Mouse (Mus musculus) testis, adult 2 months (tissue): ENCODE data around the gene Ndufab1. TPM values are rescaled to one million over a fixed set of nuclear protein-coding genes. Genes with fewer than 3 reads are reported as not detected.

Experiments
- H3K27ac ChIP-seq: fragments of 200-500 bp; 2 replicates; pipeline ENCODE4 v1.5.1; 2012; ENCODE audit warnings: low read depth, low read length; ENCODE audit not compliant: control insufficient read depth, insufficient read depth
- H3K27me3 ChIP-seq: fragments of 200-500 bp; 2 replicates; pipeline ENCODE4 v1.6.1; 2012; ENCODE audit warnings: mild to moderate bottlenecking, low read length, moderate library complexity; ENCODE audit not compliant: control insufficient read depth, insufficient read depth
- H3K36me3 ChIP-seq: fragments of 200-500 bp; 2 replicates; pipeline ENCODE4 v1.6.1; 2012; ENCODE audit warnings: mild to moderate bottlenecking, low read length; ENCODE audit not compliant: control insufficient read depth, insufficient read depth
- H3K4me1 ChIP-seq: fragments of 200-500 bp; 2 replicates; pipeline ENCODE4 v1.6.1; 2012; ENCODE audit warnings: low read length; ENCODE audit not compliant: control insufficient read depth, insufficient read depth
- H3K4me3 ChIP-seq: fragments of 200-500 bp; 2 replicates; pipeline ENCODE4 v1.5.1; 2012; ENCODE audit warnings: low read depth, mild to moderate bottlenecking, low read length, moderate library complexity, mixed read lengths; ENCODE audit not compliant: control insufficient read depth
- CTCF ChIP-seq: fragments of 200-500 bp; IDR thresholded peaks from 2 replicates; pipeline ENCODE4 v1.5.1; 2012; ENCODE audit warnings: low read depth, mild to moderate bottlenecking, inconsistent platforms, low read length, moderate library complexity; ENCODE audit not compliant: control insufficient read depth, insufficient read depth, insufficient replicate concordance
- POLR2A ChIP-seq: fragments of 200-500 bp; IDR thresholded peaks from 2 replicates; pipeline ENCODE4 v1.6.1; 2012; ENCODE audit warnings: low read depth, mild to moderate bottlenecking, inconsistent platforms, low read length, moderate library complexity; ENCODE audit not compliant: control insufficient read depth
- polyA plus RNA-seq: library from polyadenylated mRNA; depleted of rRNA; stranded (reverse); fragments of >200 nt; gene quantifications from 2 replicates; pipeline ENCODE4 v1.2.3, GENCODE M21; 2012

Ndufab1 gene
- polyA plus RNA-seq, 1 experiment: 55.4 TPM

DNA sequence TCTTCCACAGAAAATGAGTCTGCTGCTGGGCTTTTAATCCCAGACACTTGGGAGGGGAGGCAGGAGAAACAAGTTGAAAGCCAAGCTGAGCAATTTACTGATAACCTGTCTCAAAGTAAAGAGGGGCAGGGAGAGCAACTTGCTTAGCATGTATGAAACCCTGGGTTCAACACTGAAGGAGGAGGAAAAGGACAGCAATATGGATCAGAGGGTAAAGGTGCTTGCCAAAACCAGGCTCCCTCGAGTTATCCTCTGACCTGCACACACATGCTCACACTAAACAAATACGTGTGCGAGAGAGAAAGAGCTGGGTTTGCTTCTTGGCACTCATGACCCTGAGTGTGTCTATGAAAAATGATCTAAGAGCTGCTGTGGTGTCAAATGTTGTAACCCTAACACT lies 3.7 kb downstream of the Ndufab1 start:
- H3K27me3 ChIP-seq: no peaks in the 10 kb centered on the region
- H3K27ac ChIP-seq: no peak overlapping the region
- no peak for TF ChIP-seq POLR2A
- TF ChIP-seq CTCF: no peak
- peaks cover 2% of the 10 kb centered on the region for H3K36me3 ChIP-seq
- H3K4me1 ChIP-seq: peaks cover 5% of the 10 kb centered on the region
- H3K4me3 ChIP-seq: no peak overlapping the region

DNA sequence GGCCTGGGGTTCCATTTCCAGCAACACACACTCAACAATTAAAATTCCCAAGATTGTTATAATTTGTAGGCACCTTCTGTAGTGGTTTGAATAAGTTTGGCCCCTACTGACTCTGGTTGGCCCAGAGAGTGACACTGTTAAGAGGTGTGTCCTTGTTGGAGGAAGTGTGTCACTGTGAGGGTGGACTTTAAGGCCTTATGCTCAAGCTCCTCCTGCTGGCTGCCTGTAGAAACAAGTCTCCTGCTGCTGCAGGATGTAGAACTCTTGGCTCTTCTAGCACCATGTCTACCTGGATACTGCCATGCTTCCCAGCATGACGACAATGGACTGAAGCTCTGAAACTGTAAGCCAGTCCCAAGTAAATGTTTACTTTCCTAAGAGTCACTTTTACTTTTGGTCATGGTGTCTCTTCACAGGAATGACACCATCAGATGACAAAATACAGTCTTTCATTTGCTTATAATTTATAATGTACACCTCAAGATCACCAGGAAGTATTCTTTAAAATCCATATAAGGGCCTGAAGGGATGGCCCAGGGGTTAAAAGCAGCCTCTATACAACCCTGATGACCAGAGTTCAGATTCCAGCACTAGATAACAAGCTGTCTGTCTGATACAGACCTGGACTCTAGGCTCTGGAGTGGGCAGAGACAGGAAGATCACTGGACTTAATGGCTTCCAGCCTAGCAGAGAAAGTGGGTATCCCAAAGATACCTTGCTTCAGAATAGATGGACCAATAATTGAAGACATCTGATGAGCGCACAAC lies 6.9 kb downstream of the Ndufab1 start:
- Histone ChIP-seq H3K27me3 (no peaks in the 10 kb centered on the region), H3K4me1 (no peaks in the 10 kb centered on the region), H3K27ac (no peak overlapping the region), H3K36me3 (peaks cover 2% of the 10 kb centered on the region), H3K4me3 (no peak overlapping the region)
- TF ChIP-seq POLR2A (no peak), CTCF (no peak)

DNA sequence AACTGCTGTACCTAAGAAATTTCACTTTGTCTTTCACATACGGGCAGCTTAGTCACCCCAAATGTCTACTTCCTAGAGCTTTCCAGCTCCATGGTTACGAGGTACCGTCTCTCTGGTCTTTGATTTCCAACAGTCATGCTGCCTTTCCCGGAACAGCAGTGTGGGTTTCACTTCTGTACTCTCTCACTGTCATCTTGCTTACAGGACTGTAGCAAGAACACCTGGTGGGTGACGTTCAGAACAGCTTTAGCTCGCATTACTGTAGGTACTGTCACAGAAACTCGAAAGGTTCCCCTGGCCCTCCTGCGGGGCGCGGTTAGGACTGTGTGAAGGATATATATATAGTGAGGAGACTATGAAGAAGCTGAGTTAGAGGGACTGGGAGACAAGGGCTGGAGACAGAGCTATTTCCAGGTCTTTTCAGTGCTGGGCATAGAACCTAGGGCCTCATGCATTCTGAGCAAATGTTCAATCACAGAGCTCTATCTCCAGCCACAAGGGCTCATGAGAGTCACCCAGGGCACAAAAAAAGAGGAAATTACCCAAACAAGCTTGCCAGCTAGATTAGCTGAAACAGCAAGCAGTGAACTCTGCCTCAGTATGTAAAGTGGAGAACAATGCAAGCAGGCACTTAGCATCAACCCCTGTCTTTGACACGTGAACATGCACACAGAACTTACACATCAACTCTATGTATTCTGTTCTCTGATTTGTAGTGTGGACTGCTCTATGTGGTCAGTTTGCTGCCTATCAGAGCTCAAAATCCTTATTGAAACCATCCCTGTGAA lies 14.3 kb downstream of the Ndufab1 start:
- Histone ChIP-seq H3K27ac (no peak overlapping the region), H3K27me3 (no peaks in the 10 kb centered on the region), H3K4me3 (no peak overlapping the region), H3K36me3 (peaks cover 2% of the 10 kb centered on the region), H3K4me1 (no peaks in the 10 kb centered on the region)
- TF ChIP-seq CTCF: no peak
- no peak for TF ChIP-seq POLR2A

DNA sequence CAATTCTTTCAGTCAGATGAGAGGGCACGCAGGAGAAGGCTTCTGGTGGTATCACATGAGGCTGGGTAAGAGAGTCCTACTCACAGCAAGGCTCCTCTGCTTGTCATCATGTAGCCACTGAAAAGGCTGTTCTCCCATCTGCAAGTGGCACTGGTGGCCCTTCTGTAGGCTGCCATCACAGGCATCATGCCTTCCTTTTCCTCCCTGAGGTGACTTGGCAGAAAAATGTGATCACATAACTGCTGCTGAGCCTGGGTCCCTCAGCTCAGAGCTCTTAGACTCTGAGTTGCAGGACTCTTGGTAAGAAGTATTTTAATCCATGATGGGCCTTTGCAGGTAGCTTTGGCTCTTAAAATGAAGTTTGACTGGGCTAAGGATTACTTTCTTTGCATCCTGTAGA lies 20.6 kb downstream of the Ndufab1 start:
- no peak for TF ChIP-seq CTCF
- TF ChIP-seq POLR2A: no peak
- H3K27me3 ChIP-seq: no peaks in the 10 kb centered on the region
- H3K4me3 ChIP-seq: no peak overlapping the region
- H3K27ac ChIP-seq: no peak overlapping the region
- H3K4me1 ChIP-seq: no peaks in the 10 kb centered on the region
- H3K36me3 ChIP-seq: peaks cover 4% of the 10 kb centered on the region; the same call in 1 of the 2 replicates

DNA sequence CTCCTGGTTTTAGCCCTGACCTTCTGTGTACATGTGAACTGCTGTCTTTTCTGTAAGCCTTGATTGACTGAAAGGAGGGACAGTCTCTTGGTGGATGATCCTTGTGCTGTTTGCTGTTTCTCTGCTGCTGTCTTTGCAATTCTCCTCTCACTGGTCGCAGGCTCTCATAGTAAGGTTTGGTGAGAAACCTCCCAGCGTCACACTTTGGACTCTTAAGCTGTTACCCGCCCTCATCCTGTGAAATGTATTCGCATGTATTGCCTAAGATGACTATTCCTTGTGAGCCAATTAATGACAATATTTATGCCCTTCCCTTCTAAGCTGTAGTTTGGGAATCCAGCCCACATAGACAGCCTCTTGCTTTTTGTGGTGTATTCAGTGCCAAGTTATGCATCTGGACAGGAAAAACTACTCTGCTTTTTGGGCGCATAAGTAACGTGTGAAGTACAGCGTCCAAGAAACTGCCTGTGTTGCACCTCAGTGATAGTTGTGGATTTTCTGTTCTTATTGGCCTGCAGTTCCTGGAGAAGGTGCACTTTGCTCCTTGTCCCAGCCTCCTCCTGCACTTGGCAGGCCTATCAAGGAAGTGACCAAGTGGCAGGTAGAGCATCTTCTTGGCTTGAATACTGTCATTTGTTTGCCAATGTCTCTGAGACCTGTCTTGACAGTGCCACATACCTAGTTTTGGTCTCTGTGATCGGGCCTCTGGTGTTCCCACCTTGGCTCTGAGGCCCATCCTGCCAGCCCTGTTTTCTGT lies 21.7 kb downstream of the Ndufab1 start:
- no peaks in the 10 kb centered on the region for H3K4me1 ChIP-seq
- TF ChIP-seq CTCF: no peak
- no peak for TF ChIP-seq POLR2A
- no peak overlapping the region for H3K4me3 ChIP-seq
- no peak overlapping the region for H3K27ac ChIP-seq
- H3K36me3 ChIP-seq: peaks cover 4% of the 10 kb centered on the region; the same call in 1 of the 2 replicates
- H3K27me3 ChIP-seq: no peaks in the 10 kb centered on the region

DNA sequence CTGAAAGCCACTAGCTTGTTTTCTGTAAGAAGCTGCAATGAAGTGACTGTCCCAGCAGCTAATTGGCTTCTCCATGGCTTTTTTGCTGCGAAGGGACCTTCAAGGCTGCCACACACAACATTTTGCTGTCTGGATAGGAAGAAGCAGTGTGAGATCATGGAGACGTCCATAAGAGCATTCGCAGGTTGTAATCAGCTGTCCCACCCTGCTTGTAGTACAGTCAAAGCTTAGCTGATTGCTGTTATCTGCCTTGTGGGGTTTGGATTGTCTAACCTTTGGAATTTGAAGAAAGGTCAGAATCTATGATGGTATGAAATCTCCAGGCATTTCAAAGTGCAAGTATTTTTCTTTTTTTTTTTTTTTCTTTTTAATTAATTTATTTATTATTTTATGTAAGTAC lies 27.3 kb downstream of the Ndufab1 start:
- Histone ChIP-seq H3K36me3 (peaks cover 4% of the 10 kb centered on the region; the same call in 1 of the 2 replicates), H3K4me3 (no peak overlapping the region), H3K27me3 (no peaks in the 10 kb centered on the region), H3K27ac (no peak overlapping the region), H3K4me1 (no peaks in the 10 kb centered on the region)
- TF ChIP-seq POLR2A: no peak
- TF ChIP-seq CTCF: no peak
